Mouse (Mus musculus) cerebellum, adult (tissue): Measurements from ENCODE around the gene Ssbp2.
A peak's percentile ranks its signal among the peaks of the same experiment; 100 is the strongest.

Experiments used
- ATAC-seq: cut with Nextera tagmentation; 2 replicates; pipeline ENCODE4 v1.9.2; 2017; ENCODE audit warnings: mild to moderate bottlenecking, moderate library complexity, mixed read lengths; ENCODE audit not compliant: insufficient number of reproducible peaks, low FRiP score, low TSS enrichment

Gene Ssbp2

GRCm38 (mm10) chr13:91612578-91612977, 152.5 kb downstream of the Ssbp2 start:
- ATAC-seq = no peak

GRCm38 (mm10) chr13:91616050-91616449, 156.0 kb downstream of the Ssbp2 start:
- ATAC-seq = no peak

GRCm38 (mm10) chr13:91616876-91617275, 156.8 kb downstream of the Ssbp2 start:
- no peak for ATAC-seq

GRCm38 (mm10) chr13:91619431-91619830, 159.3 kb downstream of the Ssbp2 start:
- ATAC-seq = no peak

GRCm38 (mm10) chr13:91620541-91620940, 160.5 kb downstream of the Ssbp2 start:
- no peak for ATAC-seq

GRCm38 (mm10) chr13:91631291-91631799, 171.3 kb downstream of the Ssbp2 start:
- no peak for ATAC-seq

- ATAC-seq = no peak
Observed at GRCm38 (mm10) chr13:91634123-91634522, 174.0 kb downstream of the Ssbp2 start.

- no peak for ATAC-seq
Observed at GRCm38 (mm10) chr13:91635957-91636356, 175.9 kb downstream of the Ssbp2 start.

GRCm38 (mm10) chr13:91636814-91637213, 176.7 kb downstream of the Ssbp2 start:
- ATAC-seq = peak; percentile 89

GRCm38 (mm10) chr13:91638836-91639235, 178.8 kb downstream of the Ssbp2 start:
- no peak for ATAC-seq

GRCm38 (mm10) chr13:91640219-91640618, 180.1 kb downstream of the Ssbp2 start:
- no peak for ATAC-seq

- ATAC-seq = peak; percentile 98
Observed at GRCm38 (mm10) chr13:91648240-91648639, 188.2 kb downstream of the Ssbp2 start.

GRCm38 (mm10) chr13:91649926-91650325, 189.8 kb downstream of the Ssbp2 start:
- no peak for ATAC-seq

- ATAC-seq = no peak
Observed at GRCm38 (mm10) chr13:91661068-91661795, 201.1 kb downstream of the Ssbp2 start.

GRCm38 (mm10) chr13:91662751-91663150, 202.7 kb downstream of the Ssbp2 start:
- ATAC-seq = no peak

- ATAC-seq = no peak
Observed at GRCm38 (mm10) chr13:91673241-91673640, 213.2 kb downstream of the Ssbp2 start.

- ATAC-seq = no peak
Observed at GRCm38 (mm10) chr13:91680764-91681437, 220.8 kb downstream of the Ssbp2 start.

- ATAC-seq = no peak
Observed at GRCm38 (mm10) chr13:91681474-91681873, 221.4 kb downstream of the Ssbp2 start.

GRCm38 (mm10) chr13:91690118-91690517, 230.0 kb downstream of the Ssbp2 start:
- no peak for ATAC-seq

GRCm38 (mm10) chr13:91693615-91694014, 233.5 kb downstream of the Ssbp2 start:
- no peak for ATAC-seq

- no peak for ATAC-seq
Observed at GRCm38 (mm10) chr13:91695406-91695805, 235.3 kb downstream of the Ssbp2 start.
